Mouse (Mus musculus): ENCODE measurements around the gene Dimt1.

DNA sequence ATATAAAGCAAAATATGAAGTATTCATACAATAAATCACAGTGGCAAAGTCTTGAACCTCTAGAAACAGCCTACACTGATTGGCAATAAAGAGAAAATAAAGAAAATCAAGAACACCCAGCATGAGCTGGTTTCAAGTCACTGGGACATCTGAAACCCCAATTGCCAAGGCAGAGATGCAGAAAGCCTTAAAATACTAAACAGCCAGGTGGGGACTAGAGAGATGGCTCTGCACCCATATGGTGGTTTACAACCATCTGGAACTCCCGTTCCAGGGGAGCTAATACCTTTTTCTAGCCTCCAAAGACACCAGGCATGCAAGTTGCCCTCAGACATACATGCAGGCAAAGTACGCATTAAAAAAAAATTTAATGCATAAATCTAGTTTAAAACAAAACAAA lies 51.1 kb downstream of the Dimt1 start:
- TF ChIP-seq POLR2A (IDR thresholded peaks at IDR 0.05; ENCODE audit: low read depth, low read length) (no peak), CTCF (IDR thresholded peaks at IDR 0.05; ENCODE audit: extremely low read depth, insufficient read depth, insufficient read length, insufficient replicate concordance) (no peak)

All from spleen, adult 2 months (tissue).